19 mouse cellular contexts compared by ENCODE assay signal in genomic region chr12:26340621-26341020, GRCm38 (mm10).
"Had no signal": no experiment of that assay in that cellular context is flagged by ENCODE, and none has a peak within 500 bp of the region (broad histone marks: within the 10 kb centered on the region; RNA-seq: fewer than 3 reads in every experiment).

No protein-coding gene starts in this region.

- H3K9ac ChIP-seq: lung, embryonic 14.5 days; midbrain, embryonic 13.5 days; midbrain, embryonic 15.5 days; neural tube, embryonic 13.5 days; neural tube, embryonic 15.5 days had no signal

- DNase-seq: lung, adult 18-20 months; lung, embryonic 14.5 days; lung, postnatal 10 days; lung, postnatal 4 days; retina, postnatal 1 day; right cerebral cortex, adult 18-20 months; right cerebral cortex, postnatal 25 days; right cerebral cortex, postnatal 4 days; spleen, adult 18-20 months; thymus, adult 18-20 months; thymus, postnatal 14 days; thymus, postnatal 36 days had no signal

- H3K9me3 ChIP-seq: megakaryocyte, embryonic 14.5 days; midbrain, embryonic 13.5 days; midbrain, embryonic 15.5 days; neural tube, embryonic 13.5 days; neural tube, embryonic 15.5 days had no signal

- H3K4me1 ChIP-seq: midbrain, embryonic 13.5 days had no signal

- ATAC-seq: midbrain, embryonic 13.5 days; midbrain, embryonic 15.5 days had no signal

- H3K4me2 ChIP-seq: lung, embryonic 14.5 days; midbrain, embryonic 11.5 days; midbrain, embryonic 13.5 days; midbrain, embryonic 15.5 days; neural tube, embryonic 13.5 days; neural tube, embryonic 15.5 days had no signal

- H3K4me3 ChIP-seq: megakaryocyte, embryonic 14.5 days; midbrain, embryonic 13.5 days; midbrain, embryonic 15.5 days; myocyte; neural tube, embryonic 13.5 days; neural tube, embryonic 15.5 days had no signal

- H3K27me3 ChIP-seq: megakaryocyte, embryonic 14.5 days; midbrain, embryonic 13.5 days; midbrain, embryonic 15.5 days; neural tube, embryonic 13.5 days; neural tube, embryonic 15.5 days had no signal

- H3K27ac ChIP-seq: midbrain, embryonic 13.5 days; midbrain, embryonic 15.5 days; neural tube, embryonic 13.5 days; neural tube, embryonic 15.5 days had no signal

- H3K36me3 ChIP-seq: midbrain, embryonic 15.5 days; neural tube, embryonic 15.5 days had no signal
